Mouse (Mus musculus): ENCODE data around the gene Tbc1d1. TPM values are rescaled to one million over a fixed set of nuclear protein-coding genes. Genes with fewer than 3 reads are reported as not detected.
A peak's percentile ranks its signal among the peaks of the same experiment; 100 is the strongest.

The Tbc1d1 gene
- polyA plus RNA-seq, 2 experiments = 4.8 to 5.6 TPM

DNA sequence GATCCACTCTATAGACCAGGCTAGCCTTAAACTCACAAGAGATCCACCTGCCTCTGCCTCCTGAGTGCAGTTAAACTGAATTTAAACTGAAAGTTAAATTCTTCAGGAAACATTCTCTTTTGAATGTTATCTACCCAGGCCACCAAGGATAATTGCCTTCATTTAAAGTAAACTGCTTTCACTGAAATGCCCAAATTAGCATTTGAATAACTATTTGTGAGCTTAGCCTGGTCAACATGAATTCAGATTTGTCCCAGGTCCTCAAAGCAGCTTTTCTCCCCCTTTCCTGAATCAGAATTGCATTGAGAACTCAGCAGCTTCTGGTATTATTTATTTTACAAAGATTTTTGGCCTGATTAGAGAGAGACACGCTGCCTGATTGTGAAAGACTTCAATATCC lies 38.9 kb upstream of the Tbc1d1 start:
- Histone ChIP-seq H3K4me2 (ENCODE audit: low read depth) (no peak overlapping the region), H3K9ac (replicated peaks) (no peak overlapping the region), H3K9me3 (ENCODE audit: control insufficient read depth, low read length) (no peaks in the 10 kb centered on the region; the same call in 1 of the 2 replicates), H3K27ac (no peak overlapping the region), H3K4me3 (ENCODE audit: insufficient read depth in 1 of 2, low read depth in 2 of 2, low read length in 2 of 2) (no peak overlapping the region), H3K27me3 (ENCODE audit: control insufficient read depth, insufficient read depth, low read length) (no peaks in the 10 kb centered on the region), H3K4me1 (replicated peaks; ENCODE audit: control insufficient read depth in 2 of 2, insufficient read depth in 2 of 2, low read length in 1 of 2) (no peaks in the 10 kb centered on the region), H3K36me3 (replicated peaks; ENCODE audit: control insufficient read depth, insufficient read depth, low read depth) (peaks cover 16% of the 10 kb centered on the region)
- TF ChIP-seq EP300 (IDR thresholded peaks at IDR 0.05; ENCODE audit: low read depth) (no peak), CTCF (IDR thresholded peaks at IDR 0.05; ENCODE audit: low read depth) (no peak)
- DNase-seq (ENCODE audit: low read depth in 3 of 3, low spot score in 3 of 3) (no peak), ATAC-seq (ENCODE audit: insufficient read depth) (no peak)
- WGBS (ENCODE audit: insufficient replicate concordance) = 77% methylated on average over 1 of the region's 1 CpGs

DNA sequence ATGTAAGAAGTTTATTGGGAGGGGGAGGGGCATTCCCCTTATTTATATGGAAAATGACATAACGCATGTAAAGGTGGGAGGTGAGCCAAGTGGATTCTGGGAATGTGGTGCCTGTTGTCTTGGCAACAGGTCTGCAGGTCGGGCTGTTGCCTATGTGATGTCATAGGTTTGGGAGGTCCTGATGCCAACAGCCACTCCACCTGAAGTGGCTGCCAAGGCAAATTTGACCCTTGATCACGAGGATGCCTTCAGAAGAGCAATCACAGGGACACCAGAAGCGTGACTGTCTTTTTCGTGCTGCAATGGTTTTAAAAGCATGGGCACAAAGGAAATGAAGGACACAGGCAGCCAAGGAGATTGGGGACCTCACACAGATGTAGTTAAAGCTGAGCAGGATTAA lies 30.3 kb upstream of the Tbc1d1 start:
- H3K27me3 ChIP-seq (ENCODE audit: control insufficient read depth, insufficient read depth, low read length) = no peaks in the 10 kb centered on the region
- TF ChIP-seq EP300 (IDR thresholded peaks at IDR 0.05; ENCODE audit: low read depth) (no peak), CTCF (IDR thresholded peaks at IDR 0.05; ENCODE audit: low read depth) (no peak)
- H3K9me3 ChIP-seq (ENCODE audit: control insufficient read depth, low read length) = no peaks in the 10 kb centered on the region
- H3K9ac ChIP-seq (replicated peaks) = no peak overlapping the region
- DNase-seq (ENCODE audit: low read depth in 3 of 3, low spot score in 3 of 3) (no peak), ATAC-seq (ENCODE audit: insufficient read depth) (no peak)
- no peak overlapping the region for H3K4me3 ChIP-seq (ENCODE audit: insufficient read depth in 1 of 2, low read depth in 2 of 2, low read length in 2 of 2)
- no peak overlapping the region for H3K4me2 ChIP-seq (ENCODE audit: low read depth)
- 77% methylated on average over 5 of the region's 5 CpGs for WGBS (ENCODE audit: insufficient replicate concordance)
- H3K36me3 ChIP-seq (replicated peaks; ENCODE audit: control insufficient read depth, insufficient read depth, low read depth) = no peaks in the 10 kb centered on the region
- H3K4me1 ChIP-seq (replicated peaks; ENCODE audit: control insufficient read depth in 2 of 2, insufficient read depth in 2 of 2, low read length in 1 of 2) = no peaks in the 10 kb centered on the region
- H3K27ac ChIP-seq = no peak overlapping the region

DNA sequence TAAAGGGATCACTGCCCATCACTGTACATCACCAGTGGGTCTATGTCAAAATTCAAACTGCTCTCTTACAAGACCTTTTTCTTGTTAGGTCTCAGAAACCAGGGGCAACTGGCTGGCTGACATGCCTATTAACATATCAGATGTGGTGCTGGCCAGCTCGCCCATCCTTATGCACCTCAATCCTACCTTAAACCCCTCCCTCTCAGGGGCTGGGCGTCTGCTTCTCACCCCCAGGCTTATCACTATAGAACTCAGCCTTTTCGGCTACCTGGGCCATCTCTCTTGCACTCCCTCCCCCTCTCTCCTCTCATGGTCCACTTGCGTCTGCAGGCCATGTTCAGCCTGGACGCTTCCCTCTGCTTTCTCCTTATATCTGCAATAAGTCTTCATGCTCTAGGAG lies 24.6 kb upstream of the Tbc1d1 start:
- no peaks in the 10 kb centered on the region for H3K4me1 ChIP-seq (replicated peaks; ENCODE audit: control insufficient read depth in 2 of 2, insufficient read depth in 2 of 2, low read length in 1 of 2)
- H3K4me3 ChIP-seq (ENCODE audit: insufficient read depth in 1 of 2, low read depth in 2 of 2, low read length in 2 of 2) = no peak overlapping the region
- ATAC-seq (ENCODE audit: insufficient read depth) = no peak
- H3K4me2 ChIP-seq (ENCODE audit: low read depth) = no peak overlapping the region
- WGBS (ENCODE audit: insufficient replicate concordance) = 38% methylated on average over 5 of the region's 5 CpGs
- H3K36me3 ChIP-seq (replicated peaks; ENCODE audit: control insufficient read depth, insufficient read depth, low read depth) = no peaks in the 10 kb centered on the region
- H3K27me3 ChIP-seq (ENCODE audit: control insufficient read depth, insufficient read depth, low read length) = no peaks in the 10 kb centered on the region
- TF ChIP-seq CTCF (IDR thresholded peaks at IDR 0.05; ENCODE audit: low read depth) (no peak), EP300 (IDR thresholded peaks at IDR 0.05; ENCODE audit: low read depth) (no peak)
- no peak for DNase-seq (ENCODE audit: low read depth in 3 of 3, low spot score in 3 of 3)
- no peaks in the 10 kb centered on the region for H3K9me3 ChIP-seq (ENCODE audit: control insufficient read depth, low read length)
- H3K9ac ChIP-seq (replicated peaks) = no peak overlapping the region
- no peak overlapping the region for H3K27ac ChIP-seq

DNA sequence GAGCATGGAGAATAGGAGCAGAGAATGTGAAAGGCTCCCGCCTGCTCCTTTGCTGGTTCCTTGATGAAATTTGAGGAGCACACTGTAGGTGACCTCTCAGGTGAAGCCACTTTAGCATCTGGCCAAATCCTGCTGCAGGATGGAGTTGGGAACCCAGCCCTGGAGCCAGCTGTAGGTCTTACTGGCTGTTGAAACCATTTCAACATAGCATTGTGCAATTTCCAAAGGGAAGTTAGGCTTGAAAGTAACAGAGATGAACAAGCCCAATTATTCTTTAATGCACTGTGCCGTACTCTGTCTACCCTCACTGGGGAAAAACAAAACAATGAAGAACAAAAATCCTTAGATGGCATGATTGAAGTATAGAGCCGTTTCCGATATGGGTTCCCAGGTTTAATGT lies 22.2 kb upstream of the Tbc1d1 start:
- Histone ChIP-seq H3K9ac (replicated peaks) (no peak overlapping the region), H3K4me1 (replicated peaks; ENCODE audit: control insufficient read depth in 2 of 2, insufficient read depth in 2 of 2, low read length in 1 of 2) (no peaks in the 10 kb centered on the region), H3K36me3 (replicated peaks; ENCODE audit: control insufficient read depth, insufficient read depth, low read depth) (no peaks in the 10 kb centered on the region), H3K4me3 (ENCODE audit: insufficient read depth in 1 of 2, low read depth in 2 of 2, low read length in 2 of 2) (no peak overlapping the region), H3K27me3 (ENCODE audit: control insufficient read depth, insufficient read depth, low read length) (no peaks in the 10 kb centered on the region), H3K4me2 (ENCODE audit: low read depth) (no peak overlapping the region), H3K27ac (no peak overlapping the region), H3K9me3 (ENCODE audit: control insufficient read depth, low read length) (no peaks in the 10 kb centered on the region)
- WGBS (ENCODE audit: insufficient replicate concordance) = 68% methylated on average over 4 of the region's 4 CpGs
- DNase-seq (ENCODE audit: low read depth in 3 of 3, low spot score in 3 of 3) (no peak), ATAC-seq (ENCODE audit: insufficient read depth) (no peak)
- TF ChIP-seq EP300 (IDR thresholded peaks at IDR 0.05; ENCODE audit: low read depth) (no peak), CTCF (IDR thresholded peaks at IDR 0.05; ENCODE audit: low read depth) (no peak)

DNA sequence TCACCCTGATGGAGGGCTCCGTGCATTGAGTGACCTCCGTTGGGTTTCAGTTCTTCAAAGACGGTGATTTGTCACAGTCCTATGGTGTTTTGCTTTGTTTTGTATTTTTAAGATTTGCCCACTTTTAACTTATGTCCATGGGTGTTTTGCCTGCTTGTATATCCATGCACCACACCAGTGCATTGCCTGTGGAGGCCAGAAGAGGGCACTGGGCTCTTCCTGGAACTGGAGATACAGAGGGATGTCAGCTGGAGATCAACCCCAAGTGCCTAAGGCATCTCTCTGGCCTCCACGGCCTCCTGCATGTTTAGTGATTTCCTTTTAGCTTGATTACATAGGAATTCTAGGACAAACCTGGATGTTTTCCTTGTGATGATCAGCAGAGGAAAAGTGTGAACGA lies 19.8 kb upstream of the Tbc1d1 start:
- Histone ChIP-seq H3K36me3 (replicated peaks; ENCODE audit: control insufficient read depth, insufficient read depth, low read depth) (no peaks in the 10 kb centered on the region), H3K4me1 (replicated peaks; ENCODE audit: control insufficient read depth in 2 of 2, insufficient read depth in 2 of 2, low read length in 1 of 2) (no peaks in the 10 kb centered on the region), H3K27ac (no peak overlapping the region), H3K4me2 (ENCODE audit: low read depth) (no peak overlapping the region), H3K9me3 (ENCODE audit: control insufficient read depth, low read length) (no peaks in the 10 kb centered on the region), H3K27me3 (ENCODE audit: control insufficient read depth, insufficient read depth, low read length) (no peaks in the 10 kb centered on the region), H3K9ac (replicated peaks) (no peak overlapping the region), H3K4me3 (ENCODE audit: insufficient read depth in 1 of 2, low read depth in 2 of 2, low read length in 2 of 2) (no peak overlapping the region)
- DNase-seq (ENCODE audit: low read depth in 3 of 3, low spot score in 3 of 3) (no peak), ATAC-seq (ENCODE audit: insufficient read depth) (no peak)
- 50% methylated on average over 5 of the region's 5 CpGs for WGBS (ENCODE audit: insufficient replicate concordance)
- TF ChIP-seq EP300 (IDR thresholded peaks at IDR 0.05; ENCODE audit: low read depth) = no peak
- TF ChIP-seq CTCF (IDR thresholded peaks at IDR 0.05; ENCODE audit: low read depth) = peak; percentile 77
